Mouse (Mus musculus) CH12.LX (cell line): Measurements from ENCODE around the gene Dpy30. TPM values are rescaled to one million over a fixed set of nuclear protein-coding genes. Genes with fewer than 3 reads are reported as not detected.
"Not testable (repeated sequence)": the region's sequence is repeated elsewhere in the genome, so short reads cannot be mapped to it uniquely, and the experiment has no call there.

Experiments used
- DNase-seq: peaks from one replicate; pipeline ENCODE4 v3.0.0-alpha.2; 2013; ENCODE audit errors: extremely low read depth
- H3K27ac ChIP-seq: 2 replicates; pipeline ENCODE4 v1.5.1; 2012; ENCODE audit warnings: low read depth, mild to moderate bottlenecking, control low read depth, moderate library complexity; ENCODE audit not compliant: insufficient read depth
- H3K27me3 ChIP-seq: replicated peaks from 2 replicates; pipeline ENCODE3; 2012; ENCODE audit warnings: inconsistent platforms
- H3K36me3 ChIP-seq, 2 experiments: replicated peaks in 1 of 2; 2 replicates each; pipeline versions ENCODE3 to v1.6.1; 2012; ENCODE audit warnings: inconsistent platforms in 1 of 2, low read length in 1 of 2, mild to moderate bottlenecking in 1 of 2, mixed read lengths in 1 of 2, moderate library complexity in 1 of 2; ENCODE audit not compliant: control insufficient read depth in 1 of 2, insufficient read depth in 1 of 2
- H3K4me1 ChIP-seq, 2 experiments: 2 replicates each; pipeline ENCODE4 v1.6.1; 2012; ENCODE audit warnings: inconsistent platforms in 1 of 2, moderate library complexity in 1 of 2; ENCODE audit not compliant: insufficient read depth in 2 of 2, control insufficient read depth in 1 of 2
- H3K4me2 ChIP-seq: 2 replicates; pipeline ENCODE4 v1.6.1; 2012; ENCODE audit warnings: low read depth, mild to moderate bottlenecking, control low read depth; ENCODE audit not compliant: poor library complexity, insufficient read depth, severe bottlenecking
- H3K4me3 ChIP-seq, 3 experiments: fragments of 150-350 bp in 1 of 3; sonication (generic) in 1 of 3; replicated peaks in 1 of 3; 2 replicates each; pipeline versions ENCODE3 to v1.5.1; 2011 to 2012; ENCODE audit warnings: low read depth in 2 of 3, low read length in 2 of 3, mild to moderate bottlenecking in 2 of 3, moderate library complexity in 2 of 3, control low read depth in 1 of 3, improper control_type of control experiment in 1 of 3, inconsistent platforms in 1 of 3, mixed read lengths in 1 of 3; ENCODE audit not compliant: poor library complexity in 1 of 3
- H3K79me2 ChIP-seq: replicated peaks from 2 replicates; pipeline ENCODE4 v1.6.1; 2012; ENCODE audit warnings: mild to moderate bottlenecking, moderate library complexity; ENCODE audit not compliant: control insufficient read depth, poor library complexity, insufficient read depth, severe bottlenecking; ENCODE audit errors: extremely low read depth
- H3K9ac ChIP-seq: 2 replicates; pipeline ENCODE4 v1.6.1; 2012; ENCODE audit warnings: low read depth, mild to moderate bottlenecking, control low read depth, moderate library complexity; ENCODE audit not compliant: insufficient read depth
- H3K9me3 ChIP-seq: replicated peaks from 2 replicates; pipeline ENCODE3; 2012; ENCODE audit warnings: low read length, inconsistent platforms, mixed read lengths
- CTCF ChIP-seq, 2 experiments: IDR thresholded peaks in 1 of 2; conservative IDR thresholded peaks in 1 of 2; 2 replicates each; pipeline ENCODE4 v1.5.1; 2011 to 2012; ENCODE audit warnings: low read depth in 2 of 2, low read length in 2 of 2, improper control_type of control experiment in 1 of 2, inconsistent platforms in 1 of 2, mild to moderate bottlenecking in 1 of 2, moderate library complexity in 1 of 2
- MAFK ChIP-seq: IDR thresholded peaks from 2 replicates; pipeline ENCODE4 v1.6.1; 2011; ENCODE audit warnings: low read length, improper control_type of control experiment; ENCODE audit not compliant: insufficient replicate concordance
- MXI1 ChIP-seq: IDR thresholded peaks from 2 replicates; pipeline ENCODE4 v1.6.1; 2011; ENCODE audit warnings: mild to moderate bottlenecking, low read depth, low read length, improper control_type of control experiment
- MYC ChIP-seq: IDR thresholded peaks from 2 replicates; pipeline ENCODE4 v1.6.1; 2011; ENCODE audit warnings: low read depth, mild to moderate bottlenecking, improper control_type of control experiment, low read length
- POLR2AphosphoS2 ChIP-seq: IDR thresholded peaks from 2 replicates; pipeline ENCODE4 v1.6.1; 2011; ENCODE audit warnings: low read depth, low read length, improper control_type of control experiment
- RAD21 ChIP-seq: IDR thresholded peaks from 2 replicates; pipeline ENCODE4 v1.6.1; 2011; ENCODE audit warnings: low read depth, mild to moderate bottlenecking, low read length, improper control_type of control experiment, moderate library complexity
- SMC3 ChIP-seq: IDR thresholded peaks from 2 replicates; pipeline ENCODE4 v1.6.1; 2011; ENCODE audit warnings: low read depth, low read length, improper control_type of control experiment
- ZKSCAN1 ChIP-seq: IDR thresholded peaks from 2 replicates; pipeline ENCODE4 v1.6.1; 2012; ENCODE audit warnings: low read depth, inconsistent platforms, low read length, improper control_type of control experiment, borderline replicate concordance
- ZNF384 ChIP-seq: IDR thresholded peaks from 2 replicates; pipeline ENCODE4 v1.6.1; 2012; ENCODE audit warnings: low read depth, low read length, improper control_type of control experiment, inconsistent platforms
- dilution Hi-C: fragments of 300-500 bp; cut with MboI; formaldehyde crosslinking; loops from 2 replicates; pipeline ENCODE4 v1.14.3; 2020; ENCODE audit warnings: low sequenced_read_pairs; ENCODE audit not compliant: extremely low pct_unique_long_range_greater_than_20kb, extremely low pct_ligation_motif_present
- in situ Hi-C: fragments of 300-500 bp; cut with MboI; formaldehyde crosslinking; loops from 3 replicates; pipeline ENCODE4 v1.14.3; 2019; ENCODE audit warnings: low sequenced_read_pairs, low pct_ligation_motif_present, low pct_unique_long_range_greater_than_20kb, mixed read lengths
- polyA plus RNA-seq: library from polyadenylated mRNA; unstranded; fragments of >175 nt; gene quantifications from 2 replicates; pipeline ENCODE4 v1.2.1, GENCODE M21; 2012; ENCODE audit warnings: low read depth; ENCODE audit not compliant: insufficient read length
- total RNA-seq, 2 experiments: library from RNA; depleted of rRNA; stranded (reverse); fragments of 300-350 nt in 1 of 2; fragments of >200 nt in 1 of 2; gene quantifications; 2 replicates each; pipeline ENCODE4 v1.2.3; 2012 to 2014

Dpy30 gene
- total and polyA plus RNA-seq, 3 experiments = 66.7 to 244 (median 156) TPM

GRCm38 (mm10) chr17:74296991-74297390, 26.8 kb downstream of the Dpy30 start:
- H3K27me3 ChIP-seq, H3K4me2 ChIP-seq, H3K9ac ChIP-seq, DNase-seq, H3K9me3 ChIP-seq, dilution Hi-C loops, in situ Hi-C loops, H3K4me3 ChIP-seq, H3K27ac ChIP-seq: not testable (repeated sequence)
- peaks cover 8 to 36% of the 10 kb centered on the region in 2 experiments for H3K36me3 ChIP-seq
- peaks cover 19% of the 10 kb centered on the region for H3K79me2 ChIP-seq
- H3K4me1 ChIP-seq = peaks cover 0 to 14% of the 10 kb centered on the region in 2 experiments; a peak in 2 of 4 replicates

- peaks cover 2 to 30% of the 10 kb centered on the region in 2 experiments for H3K36me3 ChIP-seq
- no peak overlapping the region for H3K27ac ChIP-seq
- DNase-seq = peak; percentile 44
- TF ChIP-seq RAD21 (peak; percentile 52), SMC3 (peak; percentile 20; the same call in 1 of the 2 replicates), ZKSCAN1 (no peak), ZNF384 (peak; percentile 62), MXI1 (no peak), MYC (no peak), CTCF (conservative IDR thresholded peaks at IDR 0.05 in 1 of 2, IDR thresholded peaks at IDR 0.05 in 1 of 2; ENCODE audit: low read depth in 2 of 2, low read length in 2 of 2) (peak in 1 of 2 experiments; percentile 55; a peak in 2 of 4 replicates), POLR2AphosphoS2 (no peak), MAFK (0 out of 2 replicates have a peak, but pooled peaks have one; percentile 34)
- no peaks in the 10 kb centered on the region for H3K27me3 ChIP-seq
- H3K4me3 ChIP-seq = peak overlapping the region; percentile 76 to 90 (median 78)
- in situ Hi-C loops (no loop called here), dilution Hi-C loops (no loop called here)
- H3K9me3 ChIP-seq = no peaks in the 10 kb centered on the region
- peak overlapping the region; percentile 98 for H3K9ac ChIP-seq
- H3K4me1 ChIP-seq = peaks cover 0 to 20% of the 10 kb centered on the region in 2 experiments; a peak in 2 of 4 replicates
- peak overlapping the region; percentile 60 for H3K4me2 ChIP-seq
- H3K79me2 ChIP-seq = peaks cover 27% of the 10 kb centered on the region
Observed at GRCm38 (mm10) chr17:74296076-74296823, 27.5 kb downstream of the Dpy30 start.
